Mouse (Mus musculus) kidney, embryonic 16.5 days (tissue): Measurements from ENCODE around the gene Gm28635. TPM values are rescaled to one million over a fixed set of nuclear protein-coding genes. Genes with fewer than 3 reads are reported as not detected.

Experiments used
- ATAC-seq: fragments of 200-750 bp; cut with Nextera tagmentation; 2 replicates; pipeline ENCODE4 v1.8.0; 2017; ENCODE audit warnings: moderate TSS enrichment; ENCODE audit not compliant: low FRiP score, low TSS enrichment
- H3K27ac ChIP-seq: fragments of 300-500 bp; sonication (generic); 2 replicates; pipeline ENCODE4 v1.5.1; 2014; ENCODE audit warnings: low read length
- H3K27me3 ChIP-seq: fragments of 300-500 bp; sonication (generic); 2 replicates; pipeline ENCODE4 v1.6.1; 2014; ENCODE audit warnings: low read length, control low read depth, mixed read lengths; ENCODE audit not compliant: insufficient read depth
- H3K36me3 ChIP-seq: fragments of 300-500 bp; sonication (generic); 2 replicates; pipeline ENCODE4 v1.6.1; 2014; ENCODE audit warnings: low read length, control low read depth, mixed read lengths; ENCODE audit not compliant: insufficient read depth
- H3K4me1 ChIP-seq: fragments of 300-500 bp; sonication (generic); 2 replicates; pipeline ENCODE4 v1.6.1; 2014; ENCODE audit warnings: low read length, control low read depth, mixed read lengths; ENCODE audit not compliant: insufficient read depth
- H3K4me2 ChIP-seq: fragments of 300-500 bp; sonication (generic); replicated peaks from 2 replicates; pipeline ENCODE4 v1.6.1; 2014; ENCODE audit warnings: low read depth, low read length
- H3K4me3 ChIP-seq: fragments of 300-500 bp; sonication (generic); 2 replicates; pipeline ENCODE4 v1.5.1; 2014; ENCODE audit warnings: mild to moderate bottlenecking, low read length
- H3K9ac ChIP-seq: fragments of 300-500 bp; sonication (generic); replicated peaks from 2 replicates; pipeline ENCODE4 v1.6.1; 2014; ENCODE audit warnings: low read length
- H3K9me3 ChIP-seq: fragments of 300-500 bp; sonication (generic); 2 replicates; pipeline ENCODE4 v1.6.1; 2016; ENCODE audit warnings: low read length, control low read depth
- WGBS: fragments of 180-500 bp; shearing (Covaris S2); extraction: QIAGEN DNeasy Blood & Tissue Kit; methylation state at CpG from one replicate; pipeline ENCODE4 v1.1.7; 2014; 5-methylcytosine and 5-hydroxymethylcytosine counted together
- polyA plus RNA-seq: library from polyadenylated mRNA; unstranded; fragments of >200 nt; fragmentation: Nextera tagmentation; extraction: Ambion mirVana; gene quantifications from 2 replicates; pipeline ENCODE4 v1.2.1, GENCODE M21; 2015

The Gm28635 gene
- polyA plus RNA-seq, 1 experiment from 2014 or later = not detected

- WGBS = under 1% methylated on average over 33 of the region's 33 CpGs
- H3K9me3 ChIP-seq = no peaks in the 10 kb centered on the region
- ATAC-seq = peak; percentile 96
- H3K9ac ChIP-seq = peak overlapping the region; percentile 96
- H3K4me3 ChIP-seq = peak overlapping the region; percentile 97
- peak overlapping the region; percentile 97 for H3K27ac ChIP-seq
- H3K27me3 ChIP-seq = no peaks in the 10 kb centered on the region
- H3K36me3 ChIP-seq = peaks cover under 1% of the 10 kb centered on the region; the same call in 1 of the 2 replicates
- peak overlapping the region; percentile 83 for H3K4me2 ChIP-seq
- H3K4me1 ChIP-seq = peaks cover 10% of the 10 kb centered on the region
These were observed 37.9 kb upstream of the Gm28635 start for GRCm38 (mm10) chr2:84715562-84716361.

GRCm38 (mm10) chr2:84714811-84715561, 37.1 kb upstream of the Gm28635 start, which contains the start of gene Zdhhc5:
TSS of gene Zdhhc5 (minus strand) at chr2:84715180.
- peak within 1 kb of the TSS; percentile 83 for H3K4me2 ChIP-seq
- H3K36me3 ChIP-seq = peaks cover 8% of the 10 kb centered on the region; the same call in 1 of the 2 replicates
- peak; percentile 97 for ATAC-seq
- peak within 1 kb of the TSS; percentile 96 for H3K9ac ChIP-seq
- H3K4me3 ChIP-seq = peak within 1 kb of the TSS; percentile 97
- no peaks in the 10 kb centered on the region for H3K27me3 ChIP-seq
- WGBS = under 1% methylated on average over 73 of the region's 107 CpGs
- no peaks in the 10 kb centered on the region for H3K9me3 ChIP-seq
- peaks cover 10% of the 10 kb centered on the region for H3K4me1 ChIP-seq
- H3K27ac ChIP-seq = peak within 1 kb of the TSS; percentile 97

GRCm38 (mm10) chr2:84714422-84714810, 36.6 kb upstream of the Gm28635 start:
- H3K27me3 ChIP-seq = no peaks in the 10 kb centered on the region
- no peaks in the 10 kb centered on the region for H3K9me3 ChIP-seq
- peak overlapping the region; percentile 63 for H3K4me2 ChIP-seq
- H3K27ac ChIP-seq = peak overlapping the region; percentile 97
- peak; percentile 28 for ATAC-seq
- peak overlapping the region; percentile 96 for H3K9ac ChIP-seq
- under 1% methylated on average over 22 of the region's 26 CpGs for WGBS
- peaks cover 10% of the 10 kb centered on the region for H3K4me1 ChIP-seq
- H3K36me3 ChIP-seq = peaks cover 12% of the 10 kb centered on the region; the same call in 1 of the 2 replicates
- peak overlapping the region; percentile 97 for H3K4me3 ChIP-seq

- H3K27me3 ChIP-seq = no peaks in the 10 kb centered on the region
- no peak for ATAC-seq
- no peak overlapping the region for H3K4me3 ChIP-seq
- WGBS = 81% methylated on average over 2 of the region's 2 CpGs
- H3K4me1 ChIP-seq = peaks cover 22% of the 10 kb centered on the region
- no peak overlapping the region for H3K27ac ChIP-seq
- no peak overlapping the region for H3K9ac ChIP-seq
- no peak overlapping the region for H3K4me2 ChIP-seq
- H3K36me3 ChIP-seq = peaks cover 18% of the 10 kb centered on the region; the same call in 1 of the 2 replicates
- no peaks in the 10 kb centered on the region for H3K9me3 ChIP-seq
These were observed 34.1 kb upstream of the Gm28635 start for GRCm38 (mm10) chr2:84711898-84712297.

DNA sequence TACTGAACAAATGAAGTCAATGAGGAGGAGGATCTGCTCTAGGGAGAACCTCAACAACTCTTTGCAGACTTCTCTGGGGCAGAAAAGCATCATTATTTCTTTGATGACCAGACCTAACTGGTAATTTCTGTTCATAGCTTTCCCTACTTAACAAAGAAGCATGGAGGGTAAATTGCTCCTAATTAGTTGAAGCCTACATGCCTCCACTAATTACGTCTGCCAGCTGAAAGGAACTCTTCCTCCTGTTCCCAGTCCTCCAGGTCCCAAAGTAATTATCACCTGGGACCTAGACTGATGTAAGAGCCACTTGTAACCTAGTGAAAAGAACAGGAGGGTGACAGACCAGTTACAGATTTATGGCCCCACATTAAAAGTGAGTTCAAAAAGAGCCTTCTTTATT, 29.7 kb upstream of the Gm28635 start:
- Histone ChIP-seq H3K4me1 (peaks cover 18% of the 10 kb centered on the region), H3K9me3 (no peaks in the 10 kb centered on the region), H3K27ac (no peak overlapping the region), H3K27me3 (no peaks in the 10 kb centered on the region), H3K9ac (no peak overlapping the region), H3K4me2 (no peak overlapping the region), H3K4me3 (no peak overlapping the region), H3K36me3 (peaks cover 24% of the 10 kb centered on the region; the same call in 1 of the 2 replicates)
- 59% methylated on average over 1 of the region's 1 CpGs for WGBS
- ATAC-seq = no peak

- Histone ChIP-seq H3K4me2 (no peak overlapping the region), H3K36me3 (peaks cover 26% of the 10 kb centered on the region; the same call in 1 of the 2 replicates), H3K27ac (no peak overlapping the region), H3K27me3 (no peaks in the 10 kb centered on the region), H3K9ac (no peak overlapping the region), H3K9me3 (no peaks in the 10 kb centered on the region), H3K4me3 (no peak overlapping the region), H3K4me1 (peaks cover 18% of the 10 kb centered on the region)
- no peak for ATAC-seq
- 82% methylated on average over 1 of the region's 1 CpGs for WGBS
These were observed 27.5 kb upstream of the Gm28635 start for GRCm38 (mm10) chr2:84705295-84705694.

GRCm38 (mm10) chr2:84704329-84704728, 26.5 kb upstream of the Gm28635 start:
- peak overlapping the region; percentile 40; the same call in 1 of the 2 replicates for H3K27ac ChIP-seq
- H3K36me3 ChIP-seq = peaks cover 22% of the 10 kb centered on the region; the same call in 1 of the 2 replicates
- WGBS = 51% methylated on average over 5 of the region's 5 CpGs

DNA sequence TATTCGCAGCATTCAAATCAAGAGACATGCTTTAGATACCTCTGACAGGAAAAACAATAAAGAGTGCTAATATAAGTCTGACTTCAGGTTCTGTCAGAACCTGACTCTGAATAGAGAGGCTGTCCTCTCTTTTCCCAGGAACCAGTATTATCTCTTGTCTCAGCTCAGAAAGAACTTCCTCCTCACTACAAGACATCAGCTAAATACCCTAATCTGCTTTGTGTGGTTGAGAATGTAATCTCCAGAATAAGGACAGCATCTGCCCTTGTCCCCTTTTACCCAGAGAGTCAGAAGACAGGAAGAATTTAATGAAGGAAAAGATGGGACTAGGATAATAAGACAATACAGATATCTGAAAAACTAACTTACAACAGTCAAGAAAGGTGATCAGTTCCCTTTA, 25.7 kb upstream of the Gm28635 start:
- Histone ChIP-seq H3K4me3 (no peak overlapping the region), H3K4me1 (peaks cover 16% of the 10 kb centered on the region), H3K27ac (no peak overlapping the region), H3K36me3 (peaks cover 25% of the 10 kb centered on the region), H3K4me2 (no peak overlapping the region), H3K27me3 (no peaks in the 10 kb centered on the region), H3K9me3 (no peaks in the 10 kb centered on the region), H3K9ac (no peak overlapping the region)
- 94% methylated on average over 1 of the region's 1 CpGs for WGBS
- no peak for ATAC-seq

More at GRCm38 (mm10) chr2:84704329-84704728, 26.5 kb upstream of the Gm28635 start:
- H3K4me1 ChIP-seq = peaks cover 18% of the 10 kb centered on the region
- no peak overlapping the region for H3K4me3 ChIP-seq
- 0 out of 2 replicates have a peak, but pooled peaks have one; percentile 69 for ATAC-seq
- H3K9me3 ChIP-seq = no peaks in the 10 kb centered on the region
- no peak overlapping the region for H3K4me2 ChIP-seq
- no peaks in the 10 kb centered on the region for H3K27me3 ChIP-seq
- H3K9ac ChIP-seq = no peak overlapping the region

- Histone ChIP-seq H3K4me3 (no peak overlapping the region), H3K9ac (no peak overlapping the region), H3K9me3 (no peaks in the 10 kb centered on the region), H3K27ac (no peak overlapping the region), H3K4me2 (no peak overlapping the region), H3K36me3 (peaks cover 55% of the 10 kb centered on the region), H3K4me1 (no peaks in the 10 kb centered on the region), H3K27me3 (no peaks in the 10 kb centered on the region)
- 87% methylated on average over 5 of the region's 5 CpGs for WGBS
- no peak for ATAC-seq
These were observed 17.3 kb upstream of the Gm28635 start for GRCm38 (mm10) chr2:84695007-84695695.
